Mouse (Mus musculus) telencephalon, adult 2 months (tissue): Measurements from ENCODE around the gene Tpbgl.
A peak's percentile ranks its signal among the peaks of the same experiment; 100 is the strongest.

Experiments used
- DNase-seq: peaks from one replicate; pipeline ENCODE4 v3.0.0-alpha.2; 2011; ENCODE audit warnings: low read depth, low spot score

Gene Tpbgl

GRCm38 (mm10) chr7:99580247-99580646 lies 46.7 kb downstream of the Tpbgl start:
- DNase-seq: no peak

DNA sequence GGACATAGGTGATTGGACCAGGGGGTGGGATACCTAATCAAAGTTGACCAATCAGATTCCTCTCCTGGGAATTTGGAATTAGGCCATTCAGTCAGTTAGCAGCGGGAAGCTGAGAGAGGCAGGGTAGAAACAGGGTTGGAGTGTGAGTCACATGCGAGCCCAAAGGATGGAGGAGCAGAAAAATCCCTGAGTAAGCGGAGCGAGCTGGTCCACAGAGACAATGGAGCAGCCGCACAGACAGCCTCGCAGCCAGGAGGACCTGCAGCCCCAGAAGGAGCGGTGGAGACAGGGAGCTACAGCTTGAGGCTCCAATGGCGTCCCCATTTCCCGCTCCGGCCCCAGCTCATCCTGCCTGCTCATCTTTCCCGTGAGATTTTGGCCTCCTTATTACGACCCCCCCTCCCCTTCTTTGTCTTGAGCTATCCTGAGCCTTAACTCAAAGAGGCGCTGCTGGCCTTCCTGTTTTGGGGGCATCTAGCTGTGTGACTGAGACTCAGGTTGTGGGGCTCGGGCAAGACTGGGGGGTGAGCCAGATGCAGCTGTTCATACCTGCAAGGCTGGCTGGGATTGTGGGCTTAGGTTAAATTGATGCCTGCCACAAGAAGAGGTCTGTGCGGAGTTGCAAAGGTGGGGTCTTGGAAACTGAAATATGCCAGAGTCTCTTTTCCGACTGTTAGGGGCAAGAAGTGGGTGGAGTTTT lies 47.3 kb downstream of the Tpbgl start:
- DNase-seq: peak; percentile 71

DNA sequence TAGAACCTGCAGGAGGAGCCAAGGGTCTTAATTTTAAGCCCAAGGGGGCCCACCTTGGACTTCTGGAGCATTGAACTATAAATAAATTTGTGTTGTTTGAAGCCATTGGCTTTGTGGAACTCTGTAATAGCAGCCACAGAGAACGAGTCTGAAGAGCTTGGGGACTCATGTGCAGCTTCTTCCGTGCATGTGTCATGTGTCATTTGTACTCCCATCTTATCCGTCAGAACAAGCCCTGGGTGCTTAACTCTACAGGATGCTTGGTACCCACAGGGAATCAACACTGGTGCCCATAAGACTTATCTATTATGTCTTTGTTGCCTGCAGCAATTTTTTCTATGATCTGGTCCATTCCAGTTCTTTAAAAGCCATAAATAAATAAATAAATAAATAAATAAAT lies 48.7 kb downstream of the Tpbgl start:
- DNase-seq: no peak
